Mouse (Mus musculus): Measurements from ENCODE around the gene Mertk.

- TF ChIP-seq POLR2A (IDR thresholded peaks at IDR 0.05; ENCODE audit: borderline replicate concordance, insufficient read depth, low read length) (no peak), CTCF (IDR thresholded peaks at IDR 0.05; ENCODE audit: borderline replicate concordance, insufficient read depth, low read depth, low read length) (no peak)
These were observed 133.9 kb downstream of the Mertk start for GRCm38 (mm10) chr2:128832611-128833010.
